ENCODE assay signal across 14 mouse cellular contexts in genomic region chr8:125444457-125445224, GRCm38 (mm10).
DNase-seq lines count a peak whose midpoint lies in the region; ATAC-seq and TF ChIP-seq lines count a peak whose summit lies in the region.
"Had no signal": no experiment of that assay in that cellular context is flagged by ENCODE, and none has a peak within 500 bp of the region (broad histone marks: within the 10 kb centered on the region; RNA-seq: fewer than 3 reads in every experiment).

No protein-coding gene starts in this region.

- no peaks in the 10 kb centered on the region for H3K79me2 ChIP-seq in liver, adult 2 months (ENCODE audit: control insufficient read depth, insufficient read depth, low read length)

- H3K4me3 ChIP-seq in liver, adult 2 months (ENCODE audit: insufficient read depth, low read depth, low read length): no peak overlapping the region
- H3K4me3 ChIP-seq in liver, embryonic 12.5 days: no peak overlapping the region
- no peak overlapping the region for H3K4me3 ChIP-seq in heart, embryonic 16.5 days (ENCODE audit: low read length)
- H3K4me3 ChIP-seq in stomach, postnatal 0 days (ENCODE audit: low read depth, low read length): no peak overlapping the region
- H3K4me3 ChIP-seq: hindbrain, embryonic 15.5 days; midbrain, embryonic 15.5 days had no signal

- no peak for ATAC-seq in liver, embryonic 12.5 days
- peak; percentile 83 for ATAC-seq in heart, embryonic 16.5 days (replicated peaks; ENCODE audit: extremely low read depth, insufficient read depth, low FRiP score)
- ATAC-seq in stomach, postnatal 0 days (ENCODE audit: low FRiP score, low TSS enrichment): peak; percentile 63
- ATAC-seq: forebrain, postnatal 0 days; midbrain, embryonic 15.5 days; Patski had no signal

- WGBS in liver, adult 2 months: 70% methylated on average over 16 of the region's 16 CpGs
- 62% methylated on average over 16 of the region's 16 CpGs for WGBS in liver, embryonic 12.5 days (ENCODE audit: insufficient replicate concordance)
- WGBS in heart, embryonic 16.5 days: 46% methylated on average over 16 of the region's 16 CpGs
- 65% methylated on average over 16 of the region's 16 CpGs for WGBS in stomach, postnatal 0 days

- no peak overlapping the region for H3K27ac ChIP-seq in liver, adult 2 months (replicated peaks; ENCODE audit: insufficient read depth, low read depth, low read length)
- H3K27ac ChIP-seq in liver, embryonic 12.5 days: no peak overlapping the region
- H3K27ac ChIP-seq in heart, embryonic 16.5 days (ENCODE audit: low read length): peak overlapping the region; percentile 96
- no peak overlapping the region for H3K27ac ChIP-seq in stomach, postnatal 0 days (replicated peaks)
- H3K27ac ChIP-seq: hindbrain, embryonic 15.5 days; midbrain, embryonic 15.5 days had no signal

- H3K9me3 ChIP-seq in liver, embryonic 12.5 days (replicated peaks): no peaks in the 10 kb centered on the region
- no peaks in the 10 kb centered on the region for H3K9me3 ChIP-seq in heart, embryonic 16.5 days (replicated peaks; ENCODE audit: control insufficient read depth, low read length)
- no peaks in the 10 kb centered on the region for H3K9me3 ChIP-seq in stomach, postnatal 0 days (ENCODE audit: control insufficient read depth, low read length)
- H3K9me3 ChIP-seq: hindbrain, embryonic 15.5 days; midbrain, embryonic 15.5 days had no signal

- no peaks in the 10 kb centered on the region for H3K36me3 ChIP-seq in liver, adult 2 months (ENCODE audit: control insufficient read depth, insufficient read depth, low read length)
- H3K36me3 ChIP-seq in liver, embryonic 12.5 days: peaks cover 6% of the 10 kb centered on the region; the same call in 1 of the 2 replicates
- peaks cover 40% of the 10 kb centered on the region for H3K36me3 ChIP-seq in heart, embryonic 16.5 days (ENCODE audit: control insufficient read depth, insufficient read depth)
- peaks cover 10% of the 10 kb centered on the region for H3K36me3 ChIP-seq in stomach, postnatal 0 days (ENCODE audit: control insufficient read depth, insufficient read depth, low read length)

- H3K9ac ChIP-seq in liver, adult 2 months (ENCODE audit: low read depth, low read length): no peak overlapping the region
- H3K9ac ChIP-seq in liver, embryonic 12.5 days: no peak overlapping the region
- H3K9ac ChIP-seq in heart, embryonic 16.5 days (ENCODE audit: low read length): peak overlapping the region; percentile 70
- H3K9ac ChIP-seq in stomach, postnatal 0 days (ENCODE audit: low read length): no peak overlapping the region
- H3K9ac ChIP-seq: forebrain, postnatal 0 days; hindbrain, embryonic 15.5 days; midbrain, embryonic 15.5 days had no signal

- H3K4me1 ChIP-seq in liver, adult 2 months (ENCODE audit: control insufficient read depth, insufficient read depth, low read length): peaks cover 3% of the 10 kb centered on the region; the same call in 1 of the 2 replicates
- 0 out of 2 replicates have a peak, but pooled peaks cover 5% of the 10 kb centered on the region for H3K4me1 ChIP-seq in liver, embryonic 12.5 days
- H3K4me1 ChIP-seq in heart, embryonic 16.5 days (ENCODE audit: control insufficient read depth, insufficient read depth, low read length): peaks cover 33% of the 10 kb centered on the region
- H3K4me1 ChIP-seq in stomach, postnatal 0 days (replicated peaks; ENCODE audit: control insufficient read depth, insufficient read depth): no peaks in the 10 kb centered on the region
- H3K4me1 ChIP-seq: hindbrain, embryonic 15.5 days had no signal

- no peak for TF ChIP-seq CTCF in liver, adult 2 months (IDR thresholded peaks at IDR 0.05; ENCODE audit: low read depth, low read length)
- TF ChIP-seq CTCF in stomach, postnatal 0 days (IDR thresholded peaks at IDR 0.05; ENCODE audit: low read depth): no peak

- H3K27me3 ChIP-seq in liver, adult 2 months (ENCODE audit: control insufficient read depth, insufficient read depth, low read length): no peaks in the 10 kb centered on the region
- H3K27me3 ChIP-seq in liver, embryonic 12.5 days (replicated peaks): no peaks in the 10 kb centered on the region; the same call in 1 of the 2 replicates
- no peaks in the 10 kb centered on the region for H3K27me3 ChIP-seq in heart, embryonic 16.5 days (ENCODE audit: control insufficient read depth, insufficient read depth, low read length)
- H3K27me3 ChIP-seq in stomach, postnatal 0 days (ENCODE audit: control insufficient read depth, insufficient read depth, low read length): no peaks in the 10 kb centered on the region
- H3K27me3 ChIP-seq: hindbrain, embryonic 15.5 days; midbrain, embryonic 15.5 days; Patski had no signal

- TF ChIP-seq POLR2A in liver, adult 2 months (IDR thresholded peaks at IDR 0.05; ENCODE audit: extremely low read depth, insufficient read depth, low read length): no peak

- no peak for TF ChIP-seq EP300 in stomach, postnatal 0 days (optimal IDR thresholded peaks at IDR 0.05)

- no peak overlapping the region for H3K4me2 ChIP-seq in liver, embryonic 12.5 days
- H3K4me2 ChIP-seq in heart, embryonic 16.5 days (ENCODE audit: low read depth, low read length): peak overlapping the region; percentile 29; the same call in 1 of the 2 replicates
- H3K4me2 ChIP-seq in stomach, postnatal 0 days (replicated peaks; ENCODE audit: low read depth): no peak overlapping the region
- H3K4me2 ChIP-seq: hindbrain, embryonic 15.5 days; midbrain, embryonic 15.5 days had no signal

- DNase-seq in gastrocnemius, adult 18-20 months (ENCODE audit: low spot score): peak; percentile 14
- DNase-seq in gastrocnemius, postnatal 4 days (ENCODE audit: low spot score in 2 of 2): no peak
- DNase-seq in liver, adult 2 months (ENCODE audit: extremely low read depth, low read depth, low spot score): peak; percentile 44
- DNase-seq in stomach, postnatal 0 days (ENCODE audit: low spot score): no peak
- DNase-seq in layer of hippocampus, adult 8-10 months (ENCODE audit: low spot score in 2 of 2): no peak
- no peak for DNase-seq in testis, postnatal 10 days (ENCODE audit: low spot score)
- DNase-seq: forebrain, postnatal 0 days; kidney, adult 9 months; layer of hippocampus, adult 9-11 months had no signal

Comparison
In these comparisons a context has a peak if more than half of its experiments do, and no peak if none do; other contexts are left out.
1. DNase-seq: peak in gastrocnemius, adult 18-20 months (single experiment) and liver, adult 2 months (single experiment); none in gastrocnemius, postnatal 4 days (0 of 2), stomach, postnatal 0 days (single experiment), layer of hippocampus, adult 8-10 months (0 of 2) and testis, postnatal 10 days (single experiment).